Mouse (Mus musculus) left cerebral cortex, adult 8-10 months (tissue): ENCODE data around the gene Jtb. TPM values are rescaled to one million over a fixed set of nuclear protein-coding genes. Genes with fewer than 3 reads are reported as not detected.

ENCODE experiments used
- DNase-seq, 2 experiments: peaks; one replicate each; pipeline ENCODE4 v3.0.0; 2022; ENCODE audit warnings: low spot score in 2 of 2
- total RNA-seq, 4 experiments: library from RNA; stranded (reverse); gene quantifications; 2 replicates each; pipeline ENCODE4 v1.2.4; 2022

The Jtb gene
- total RNA-seq: 10 to 100 TPM; 29.4 to 40.3 (median 33.6) TPM

DNA sequence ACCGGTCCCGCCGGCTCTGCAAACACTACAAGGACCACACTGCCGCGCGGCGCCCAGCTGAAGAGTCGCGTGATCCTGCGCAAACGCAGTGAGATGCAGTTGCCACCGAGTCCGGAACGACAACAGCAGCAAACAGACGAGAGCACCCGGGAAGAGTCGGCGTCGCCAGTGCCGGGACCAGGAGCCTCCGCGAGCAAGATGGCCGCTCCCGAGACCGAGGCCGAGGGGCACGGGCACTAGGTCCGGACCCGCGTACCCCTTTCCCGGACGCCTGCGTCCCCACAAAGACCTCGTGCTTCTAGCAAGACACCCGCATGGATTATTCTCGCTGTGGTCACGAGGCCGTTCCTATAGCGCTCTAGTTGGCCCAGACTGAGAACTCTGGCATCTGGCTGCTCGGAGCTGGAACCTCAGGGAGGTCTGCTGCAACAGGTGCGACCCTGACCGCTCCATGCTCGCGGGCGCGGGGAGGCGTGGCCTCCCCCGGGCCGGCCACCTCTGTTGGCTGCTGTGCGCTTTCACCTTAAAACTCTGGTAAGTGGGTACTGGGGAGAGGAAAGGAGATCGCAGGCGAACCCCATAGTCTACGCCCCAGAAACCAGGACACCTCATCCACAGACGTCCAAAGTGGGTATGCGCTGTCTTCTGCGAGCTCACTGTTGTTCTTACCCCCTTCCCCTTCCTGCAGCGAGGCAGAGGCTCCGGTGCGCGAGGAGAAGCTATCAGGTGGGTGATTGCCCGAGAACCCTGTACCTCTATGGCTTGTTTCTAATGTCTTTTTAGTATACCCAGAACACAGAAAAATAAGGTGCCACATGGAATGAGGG lies at the start of gene Jtb:
TSS of gene Jtb (plus strand) at position 91 of the 827 bp plus-strand sequence.
- peak; percentile 90 to 96 for DNase-seq

DNA sequence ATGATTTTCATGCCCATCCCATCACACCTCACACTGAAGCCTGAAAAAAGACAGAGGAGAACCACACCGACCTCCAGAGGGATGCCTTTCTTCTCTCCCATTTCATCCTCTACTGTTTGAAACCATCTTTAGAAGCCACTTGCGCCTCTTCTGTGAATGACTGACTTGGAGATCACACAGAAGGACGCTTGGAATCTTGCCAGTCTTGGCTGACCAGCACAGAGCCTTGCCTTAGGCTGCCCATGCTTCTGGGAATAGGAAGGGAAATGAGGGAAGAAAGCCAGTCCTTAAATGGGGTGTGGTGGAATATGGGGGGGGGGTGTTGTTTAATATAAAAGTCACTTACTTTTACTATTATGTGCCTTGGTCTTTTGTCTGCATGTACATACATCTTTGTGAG lies 47.8 kb upstream of the Jtb start:
- no peak for DNase-seq

DNA sequence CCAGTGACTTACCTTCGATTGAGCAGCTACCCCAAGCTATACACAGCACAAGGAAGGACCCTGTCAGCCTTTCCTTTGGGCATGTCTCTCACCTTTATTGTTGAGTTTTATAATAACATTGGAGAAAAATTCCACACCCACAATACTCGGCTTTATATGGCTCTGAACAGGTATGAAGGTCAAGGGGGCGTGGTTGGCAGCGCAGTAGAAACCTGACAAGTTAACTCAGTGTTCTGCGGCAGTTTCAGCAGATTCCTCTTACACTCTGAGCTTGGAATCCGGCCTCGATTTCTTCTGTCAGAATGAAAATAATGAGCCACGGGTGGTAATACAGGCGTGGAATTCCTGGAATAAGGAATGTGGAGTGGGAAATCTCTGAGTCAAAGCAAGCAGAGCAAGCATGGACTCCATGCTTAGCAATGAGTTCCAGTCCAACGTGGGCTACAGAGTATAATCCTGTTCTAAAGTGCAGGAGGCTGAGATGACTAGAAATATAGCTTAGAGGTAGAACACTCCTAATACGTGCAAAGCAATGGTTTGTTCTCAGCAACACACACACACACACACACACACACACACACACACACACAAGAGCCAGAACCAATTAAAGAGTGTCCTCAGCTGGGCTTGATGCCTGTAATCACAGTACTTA lies 40.4 kb upstream of the Jtb start:
- DNase-seq: no peak

DNA sequence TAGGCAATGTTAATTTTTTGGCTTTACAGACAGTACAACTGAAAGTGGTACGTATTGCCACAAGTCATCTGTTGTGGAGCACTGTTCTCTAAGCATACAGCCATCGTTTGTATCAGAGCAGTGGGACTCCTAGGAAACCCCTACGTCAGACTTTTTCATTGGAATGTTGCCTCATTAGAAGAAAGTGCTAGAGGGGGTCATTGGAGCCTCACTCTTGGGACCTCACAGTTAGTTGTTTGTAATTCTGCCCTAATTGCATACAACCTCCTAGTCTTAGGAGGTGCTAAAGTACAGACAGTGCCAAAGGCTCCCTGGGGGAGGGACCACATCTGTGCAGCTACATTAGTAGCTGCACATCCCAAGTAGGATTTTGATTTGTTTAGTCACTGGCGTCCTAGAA lies 36.6 kb upstream of the Jtb start:
- no peak for DNase-seq

DNA sequence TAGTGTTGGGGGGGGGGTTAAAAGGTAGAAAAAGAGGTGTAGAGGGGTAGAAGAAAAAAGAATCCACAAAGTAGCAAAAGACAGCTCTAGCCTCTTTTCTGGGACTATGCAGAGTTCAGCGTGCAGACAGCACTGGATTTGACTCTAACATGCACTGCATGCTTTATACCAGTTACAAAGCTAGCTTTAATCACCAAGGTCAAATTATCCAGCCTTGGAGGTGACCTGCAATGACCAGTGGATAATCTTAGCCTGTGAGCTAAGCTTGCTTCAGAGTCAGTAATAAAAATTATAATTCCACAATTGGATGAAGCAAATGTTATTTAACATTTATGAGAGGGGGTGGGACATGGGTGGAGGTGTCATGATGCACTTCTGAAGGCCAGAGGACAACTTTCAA lies 35.8 kb upstream of the Jtb start:
- no peak for DNase-seq

DNA sequence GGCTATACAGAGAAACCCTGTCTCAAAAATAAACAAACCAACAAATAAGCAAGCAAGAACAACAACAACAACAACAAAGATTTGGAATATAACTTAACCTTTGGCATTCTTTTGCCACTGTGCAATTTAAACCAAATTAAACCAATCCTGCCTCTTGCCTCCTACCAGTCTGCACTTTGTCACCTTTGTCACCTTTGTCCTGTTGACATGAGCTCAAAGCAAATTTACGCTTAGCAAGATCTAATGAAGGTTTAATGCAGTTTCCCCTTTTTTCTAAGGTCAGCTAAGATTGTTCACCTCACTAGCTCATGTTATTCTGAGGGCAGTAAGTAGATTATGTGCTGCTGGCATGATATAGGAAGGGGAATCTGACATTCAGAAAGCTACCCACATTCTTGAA lies 33.8 kb upstream of the Jtb start:
- no peak for DNase-seq

DNA sequence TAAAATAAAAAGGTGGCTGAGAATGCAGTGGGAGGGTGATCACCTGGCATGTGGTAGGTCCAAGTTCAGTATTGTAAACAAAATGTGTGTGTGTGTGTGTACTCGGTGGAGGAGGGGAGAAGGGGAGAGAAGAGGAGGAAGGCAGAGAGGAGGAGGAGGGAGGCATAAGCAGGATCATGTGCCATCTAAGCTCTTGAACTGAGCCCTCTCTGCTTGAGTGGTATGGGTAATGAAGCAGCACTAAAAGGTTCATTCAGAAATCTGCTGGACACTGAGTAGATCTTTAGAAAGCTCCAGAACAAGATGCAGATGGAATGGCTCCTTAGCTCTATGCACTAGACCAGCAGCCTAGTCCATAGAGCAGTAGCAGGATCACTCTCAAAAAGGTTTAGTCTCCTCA lies 28.5 kb upstream of the Jtb start:
- no peak for DNase-seq

DNA sequence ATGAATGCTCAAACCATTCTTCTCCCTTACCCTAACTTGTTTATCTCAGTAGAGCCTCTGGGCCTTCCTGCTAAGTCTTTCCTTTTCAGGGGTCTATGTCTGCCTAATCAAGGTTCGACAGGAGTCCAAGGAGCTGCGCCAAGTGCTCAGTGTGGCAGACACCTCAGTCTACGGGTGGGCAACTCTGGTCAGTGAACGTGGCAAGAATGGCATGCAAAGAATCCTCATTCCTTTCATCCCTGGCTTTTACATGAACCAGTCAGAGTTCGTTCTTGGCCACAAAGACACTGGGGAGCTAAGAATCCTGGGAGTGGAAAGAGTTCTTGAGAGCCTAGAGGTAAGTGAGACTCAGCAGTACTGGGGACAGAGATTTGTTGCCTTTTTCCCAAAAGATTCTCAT lies 27.8 kb upstream of the Jtb start:
- no peak for DNase-seq

DNA sequence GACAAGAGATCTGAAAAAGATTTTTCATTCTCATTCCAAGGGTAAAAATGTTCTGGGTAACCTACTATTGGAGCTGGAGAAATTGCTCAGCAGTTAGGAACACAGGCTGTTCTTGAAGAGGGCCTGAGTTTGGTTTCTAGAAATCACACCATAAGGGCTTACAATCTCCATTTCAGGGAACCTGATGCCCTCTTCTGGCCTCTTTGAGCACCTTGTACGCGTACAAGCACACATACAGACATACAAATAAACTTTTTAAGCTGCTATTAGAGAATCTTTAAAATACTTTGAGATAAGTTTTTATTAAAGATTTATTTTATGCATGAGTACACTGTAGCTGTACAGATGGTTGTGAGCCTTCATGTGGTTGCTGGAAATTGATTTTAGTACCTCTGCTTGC lies 26.8 kb upstream of the Jtb start:
- DNase-seq: no peak

DNA sequence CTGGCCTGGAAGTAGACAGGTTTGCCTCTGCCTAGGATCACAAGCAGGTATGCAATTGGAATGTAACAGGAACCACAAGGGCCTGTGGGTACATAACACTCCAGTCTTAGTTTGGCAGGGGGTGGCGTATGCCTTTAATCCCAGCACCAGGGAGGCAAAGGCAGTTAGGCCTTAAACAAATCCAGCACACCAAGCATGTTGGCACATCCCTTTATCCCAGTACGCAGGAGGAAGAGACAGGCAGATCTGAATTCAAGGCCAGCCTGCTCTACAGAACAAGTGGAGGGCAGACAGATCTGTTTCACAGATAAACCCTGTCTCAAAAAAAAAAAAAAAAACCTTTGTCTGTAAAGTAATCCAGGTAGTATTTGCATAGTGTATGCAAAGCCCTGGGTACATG lies 22.7 kb upstream of the Jtb start:
- DNase-seq: no peak

DNA sequence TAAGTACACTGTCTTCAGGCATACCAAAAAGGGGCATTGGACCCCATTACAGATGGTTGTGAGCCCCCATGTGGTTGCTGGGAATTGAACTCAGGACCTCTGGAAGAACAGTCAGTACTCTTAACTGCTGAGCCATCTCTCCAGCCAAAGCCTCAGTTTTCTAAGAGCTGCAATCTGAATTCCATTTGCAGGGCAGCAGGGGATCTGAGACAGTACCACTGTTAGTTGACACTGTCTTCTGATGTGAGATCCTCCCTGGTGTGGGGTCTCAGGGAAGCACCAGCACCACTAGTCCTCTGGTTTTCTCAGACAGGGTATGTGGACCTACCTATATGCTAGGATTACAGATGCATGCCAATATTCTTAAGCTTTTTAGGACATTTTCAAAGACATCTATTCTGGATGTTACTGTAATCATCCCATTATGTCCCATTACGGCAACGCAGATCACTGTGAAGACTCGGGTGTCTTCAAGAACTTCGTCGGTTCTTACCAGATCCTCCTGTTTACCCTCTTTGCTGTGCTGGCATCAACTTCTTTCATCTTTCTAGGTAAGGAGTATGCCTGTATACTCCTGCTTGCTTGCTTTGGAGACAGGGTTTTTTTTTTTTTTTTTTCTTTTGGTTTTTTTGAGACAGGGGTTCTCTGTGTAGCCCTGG lies 21.4 kb upstream of the Jtb start:
- DNase-seq: no peak

DNA sequence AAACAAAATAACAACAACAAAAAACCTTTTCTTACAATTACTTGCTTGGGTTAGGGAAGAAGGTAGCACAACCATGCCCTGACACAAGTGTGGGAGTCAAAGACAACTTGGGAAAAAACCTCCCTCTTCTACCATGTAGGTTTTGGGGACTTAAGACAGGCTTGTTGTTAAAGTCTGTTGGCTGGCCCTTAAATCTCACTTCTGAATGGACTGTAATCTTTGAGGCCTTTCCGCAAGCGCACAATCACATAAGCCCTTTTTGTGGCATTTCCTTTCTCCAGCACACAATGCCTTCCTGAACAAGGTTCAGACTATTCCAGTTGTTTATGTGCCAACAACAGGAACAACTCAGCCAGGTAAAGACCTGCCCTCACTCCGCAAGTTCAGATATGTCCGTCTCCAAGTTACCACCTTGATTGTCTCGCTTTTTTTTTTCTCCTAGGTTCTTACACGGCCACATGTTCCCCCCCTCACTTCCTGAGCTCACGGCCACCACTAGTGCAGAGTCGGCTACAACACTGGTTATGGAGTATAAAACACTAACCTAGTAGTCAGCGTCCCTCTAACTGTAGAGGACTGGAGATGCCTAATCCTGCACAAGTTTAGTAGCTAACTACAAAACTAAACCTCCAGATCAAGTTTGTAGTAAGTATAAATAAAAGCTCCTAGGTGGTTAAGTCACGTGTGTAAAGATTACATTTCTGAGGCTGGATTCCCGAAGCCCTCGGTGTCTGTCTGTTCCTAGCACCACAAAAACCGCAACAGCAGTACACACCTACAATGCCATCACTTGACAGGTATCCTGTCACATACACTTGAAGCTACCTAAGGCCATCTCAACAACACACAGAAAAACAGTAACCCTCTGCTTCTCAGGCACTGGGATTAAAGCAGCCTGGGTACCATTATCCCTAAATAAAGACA lies 19.7 kb upstream of the Jtb start:
- no peak for DNase-seq

DNA sequence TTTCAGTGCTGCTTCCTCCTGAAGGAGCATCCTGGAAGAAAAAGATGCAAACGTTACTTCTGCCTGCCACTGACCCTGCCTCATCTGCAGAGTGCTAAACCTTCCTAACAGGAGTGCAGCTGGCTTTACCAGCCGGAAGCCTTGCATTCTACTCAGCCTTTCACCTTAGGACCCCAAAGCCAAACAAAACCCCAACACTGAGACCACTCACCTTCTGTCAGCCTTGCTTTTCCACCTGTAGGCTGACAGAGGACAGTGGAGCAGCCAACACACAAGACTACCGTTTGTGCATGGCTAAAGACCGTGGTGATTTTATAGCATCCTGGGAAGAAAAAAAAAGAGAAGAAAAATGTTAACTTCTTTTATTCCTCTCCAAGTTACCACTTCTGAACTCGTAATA lies 18.7 kb upstream of the Jtb start:
- no peak for DNase-seq

DNA sequence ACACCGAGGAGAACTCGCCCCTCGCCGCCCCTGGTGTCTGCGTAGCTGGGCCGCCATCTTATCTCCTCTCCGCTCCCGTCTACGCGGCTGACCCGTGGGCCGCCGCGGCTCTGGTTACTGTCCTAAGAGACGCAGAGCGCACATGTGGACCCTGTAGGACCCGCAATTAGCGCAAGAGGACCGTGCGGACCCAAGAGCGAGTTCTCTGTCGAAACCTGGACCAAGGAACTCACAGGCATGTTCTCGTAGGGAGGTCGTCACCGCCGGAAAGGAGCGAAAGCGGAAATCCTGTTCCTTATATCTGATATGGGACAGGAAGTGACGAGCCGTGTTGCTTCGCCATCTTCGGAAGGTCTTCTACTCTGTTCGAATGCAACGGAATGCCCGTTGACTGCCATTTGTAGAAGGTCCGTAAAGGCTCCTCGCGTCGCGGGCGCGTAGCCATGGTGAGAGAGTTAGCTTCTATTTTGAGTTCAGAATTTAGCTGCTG lies 18.0 kb upstream of the Jtb start, which contains the start of the genes Rps27 and Rab13:
TSS of gene Rps27 (minus strand) at position 275 of the 490 bp plus-strand sequence.
TSS of gene Rab13 (plus strand) at position 319 of the 490 bp plus-strand sequence.
- DNase-seq: peak; percentile 92 to 95

DNA sequence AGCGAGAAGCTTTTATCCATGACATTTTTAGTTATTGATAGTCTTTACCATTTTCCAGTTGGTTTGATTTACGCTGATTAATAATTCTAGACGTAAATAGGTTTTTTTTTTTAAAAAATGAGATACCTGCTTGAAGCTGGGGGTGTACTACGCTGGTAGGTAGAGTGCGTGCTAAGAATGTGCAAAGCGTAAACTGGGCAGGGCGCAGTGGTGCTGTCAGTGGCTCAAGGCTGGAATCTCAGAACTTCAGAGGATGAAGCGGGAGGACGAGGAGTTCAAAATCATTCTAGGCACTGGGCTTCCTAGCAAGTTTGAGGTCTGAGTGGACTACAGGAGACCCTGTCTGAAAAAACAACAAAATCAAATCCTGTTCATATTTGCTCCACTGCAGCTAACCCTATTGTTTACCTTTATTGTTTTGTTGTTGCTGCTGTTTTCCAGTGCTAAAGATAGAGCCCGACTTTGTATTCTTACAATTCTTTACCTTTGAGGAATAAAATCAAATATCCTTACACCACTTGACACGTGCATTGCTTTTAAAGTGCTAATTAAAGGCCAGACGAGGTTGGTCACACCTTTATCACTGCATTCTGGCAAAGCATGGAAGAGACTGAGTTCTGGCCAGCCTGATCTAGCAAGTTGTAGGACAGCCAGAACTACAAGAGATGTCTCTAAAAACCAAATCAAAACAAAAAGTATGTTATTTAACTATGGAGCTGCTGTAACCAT lies 17.3 kb upstream of the Jtb start:
- DNase-seq: peak in 1 of 2 experiments; percentile 23

DNA sequence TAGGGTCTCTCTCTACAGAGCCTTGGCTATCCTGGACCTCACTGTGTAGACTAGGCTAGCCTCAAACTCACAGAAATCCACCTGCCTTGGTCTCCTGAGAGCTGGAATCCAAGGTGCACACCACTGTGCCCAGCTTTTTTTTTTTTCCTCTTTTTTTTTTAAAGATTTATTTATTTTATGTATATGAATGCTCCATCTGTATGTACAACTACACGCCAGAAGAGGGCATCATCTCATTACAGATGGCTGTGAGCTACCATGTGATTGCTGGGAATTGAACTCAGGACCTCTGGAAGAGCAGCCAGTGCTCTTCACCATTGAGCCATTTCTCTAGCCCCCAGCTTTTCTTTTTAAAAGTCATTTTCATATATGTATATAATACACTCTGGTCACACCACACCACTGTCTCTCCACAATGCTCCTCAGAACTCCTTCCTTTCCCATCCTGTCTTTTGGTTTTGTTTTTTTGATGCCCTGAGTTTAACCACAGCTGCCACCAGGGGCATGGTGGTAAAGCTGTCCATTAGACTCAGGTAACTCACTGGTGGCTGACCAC lies 15.5 kb upstream of the Jtb start:
- DNase-seq: no peak

DNA sequence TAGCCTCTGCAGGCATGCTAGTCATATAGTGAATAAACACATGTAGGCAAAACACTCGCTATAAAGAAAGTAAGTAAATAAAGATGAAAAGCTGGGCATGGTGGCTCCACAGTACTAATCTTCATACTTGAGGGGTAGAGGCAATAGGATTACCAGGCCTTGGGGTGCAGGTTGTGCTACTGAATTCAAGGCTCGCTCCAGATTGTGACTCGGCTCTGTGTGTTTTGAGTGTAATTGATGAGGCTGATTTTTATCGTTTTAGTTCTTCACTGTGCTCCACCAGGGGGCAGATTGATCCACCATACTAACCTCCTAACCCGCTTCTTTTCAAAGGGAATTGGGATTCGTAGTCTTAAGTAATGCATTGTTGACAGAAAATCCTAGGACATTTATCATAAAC lies 11.3 kb upstream of the Jtb start:
- DNase-seq: no peak

DNA sequence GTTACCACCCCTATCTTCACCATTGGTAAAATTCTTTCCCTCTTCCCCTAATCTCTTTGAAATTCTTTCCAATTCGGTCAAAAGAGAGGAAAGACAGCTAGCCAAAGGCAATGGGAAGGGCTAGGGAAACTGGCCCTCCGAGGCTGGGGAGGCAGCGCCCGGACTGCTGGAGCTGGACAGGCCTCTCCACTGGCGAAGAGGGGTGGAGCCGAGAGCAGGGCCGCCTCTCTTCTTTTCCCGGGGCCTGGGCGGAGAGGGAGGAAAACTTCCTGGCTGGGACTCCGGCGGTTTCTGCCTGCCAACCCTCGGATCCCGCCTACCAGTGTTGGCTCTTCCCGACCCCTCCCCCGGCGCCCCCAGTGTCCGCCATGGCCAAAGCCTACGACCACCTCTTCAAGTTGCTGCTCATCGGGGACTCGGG lies 10.9 kb upstream of the Jtb start:
- peak in 1 of 2 experiments; percentile 26 for DNase-seq

DNA sequence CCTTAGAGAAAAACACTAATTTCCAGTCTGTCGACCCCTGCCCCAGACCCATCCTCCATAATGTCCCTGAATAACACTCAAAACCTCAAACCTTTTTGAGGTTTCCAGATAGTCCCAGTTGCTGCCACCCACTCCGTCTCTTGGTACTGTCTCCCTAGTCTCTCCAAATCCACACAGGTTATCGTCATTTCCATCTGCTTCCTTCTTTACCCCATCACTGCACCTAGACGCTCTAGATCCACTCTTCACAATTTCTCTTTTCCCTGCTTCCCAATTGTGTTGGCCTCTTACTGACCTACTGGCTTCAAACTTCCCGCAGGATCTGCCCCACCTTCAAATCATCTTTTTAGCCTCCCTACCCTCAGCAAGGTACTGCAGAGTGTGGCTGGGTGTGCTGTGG lies 10.3 kb upstream of the Jtb start:
- DNase-seq: no peak

DNA sequence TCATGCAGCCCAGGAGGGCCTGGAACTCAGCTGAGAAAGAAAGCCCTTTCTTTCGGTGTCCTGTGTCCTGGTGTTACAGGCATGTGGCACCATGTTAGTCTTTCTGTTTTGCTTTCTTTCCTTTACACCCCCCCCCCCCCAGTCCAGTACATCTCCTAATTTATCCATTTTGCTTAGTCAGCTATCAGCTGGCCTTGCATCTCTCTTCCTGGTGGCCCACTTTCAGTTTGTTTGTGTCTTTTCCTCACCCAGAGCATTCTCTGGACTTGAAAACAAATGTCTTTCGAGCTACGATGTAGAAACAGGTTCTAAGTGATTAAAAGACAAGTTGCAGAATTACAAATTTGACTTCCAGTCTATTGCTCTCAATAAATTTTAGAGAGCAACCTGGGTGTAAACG lies 8.9 kb upstream of the Jtb start:
- no peak for DNase-seq
